Mouse (Mus musculus): Measurements from ENCODE around the gene Stk32c. TPM values are rescaled to one million over a fixed set of nuclear protein-coding genes. Genes with fewer than 3 reads are reported as not detected.

The Stk32c gene
- total RNA-seq, 1 experiment from 2014 or later: 8.6 TPM

GRCm38 (mm10) chr7:139107908-139108650, 105.0 kb downstream of the Stk32c start:
- ATAC-seq (replicated peaks; ENCODE audit: insufficient number of reproducible peaks, low FRiP score, low TSS enrichment, poor library complexity, severe bottlenecking): no peak

- ATAC-seq (replicated peaks; ENCODE audit: insufficient number of reproducible peaks, low FRiP score, low TSS enrichment, poor library complexity, severe bottlenecking): no peak
These were observed 107.4 kb downstream of the Stk32c start for GRCm38 (mm10) chr7:139105705-139106104.

- ATAC-seq (replicated peaks; ENCODE audit: insufficient number of reproducible peaks, low FRiP score, low TSS enrichment, poor library complexity, severe bottlenecking): no peak
These were observed 108.0 kb downstream of the Stk32c start for GRCm38 (mm10) chr7:139105076-139105475.

GRCm38 (mm10) chr7:139103960-139104381, 109.1 kb downstream of the Stk32c start:
- no peak for ATAC-seq (replicated peaks; ENCODE audit: insufficient number of reproducible peaks, low FRiP score, low TSS enrichment, poor library complexity, severe bottlenecking)

GRCm38 (mm10) chr7:139101826-139102225, 111.3 kb downstream of the Stk32c start:
- no peak for ATAC-seq (replicated peaks; ENCODE audit: insufficient number of reproducible peaks, low FRiP score, low TSS enrichment, poor library complexity, severe bottlenecking)

GRCm38 (mm10) chr7:139101286-139101804, 111.8 kb downstream of the Stk32c start:
- no peak for ATAC-seq (replicated peaks; ENCODE audit: insufficient number of reproducible peaks, low FRiP score, low TSS enrichment, poor library complexity, severe bottlenecking)

- no peak for ATAC-seq (replicated peaks; ENCODE audit: insufficient number of reproducible peaks, low FRiP score, low TSS enrichment, poor library complexity, severe bottlenecking)
These were observed 112.5 kb downstream of the Stk32c start for GRCm38 (mm10) chr7:139100531-139101095.

- no peak for ATAC-seq (replicated peaks; ENCODE audit: insufficient number of reproducible peaks, low FRiP score, low TSS enrichment, poor library complexity, severe bottlenecking)
These were observed 116.7 kb downstream of the Stk32c start for GRCm38 (mm10) chr7:139096399-139096798.

- ATAC-seq (replicated peaks; ENCODE audit: insufficient number of reproducible peaks, low FRiP score, low TSS enrichment, poor library complexity, severe bottlenecking): no peak
These were observed 117.8 kb downstream of the Stk32c start for GRCm38 (mm10) chr7:139095282-139095681.

GRCm38 (mm10) chr7:139094761-139095160, 118.3 kb downstream of the Stk32c start:
- ATAC-seq (replicated peaks; ENCODE audit: insufficient number of reproducible peaks, low FRiP score, low TSS enrichment, poor library complexity, severe bottlenecking): no peak

GRCm38 (mm10) chr7:139093781-139094180, 119.3 kb downstream of the Stk32c start:
- no peak for ATAC-seq (replicated peaks; ENCODE audit: insufficient number of reproducible peaks, low FRiP score, low TSS enrichment, poor library complexity, severe bottlenecking)

GRCm38 (mm10) chr7:139093124-139093523, 120.0 kb downstream of the Stk32c start:
- no peak for ATAC-seq (replicated peaks; ENCODE audit: insufficient number of reproducible peaks, low FRiP score, low TSS enrichment, poor library complexity, severe bottlenecking)

GRCm38 (mm10) chr7:139092676-139093075, 120.4 kb downstream of the Stk32c start:
- no peak for ATAC-seq (replicated peaks; ENCODE audit: insufficient number of reproducible peaks, low FRiP score, low TSS enrichment, poor library complexity, severe bottlenecking)

- ATAC-seq (replicated peaks; ENCODE audit: insufficient number of reproducible peaks, low FRiP score, low TSS enrichment, poor library complexity, severe bottlenecking): no peak
These were observed 121.4 kb downstream of the Stk32c start for GRCm38 (mm10) chr7:139091681-139092080.

GRCm38 (mm10) chr7:139089892-139090874, 122.9 kb downstream of the Stk32c start:
- ATAC-seq (replicated peaks; ENCODE audit: insufficient number of reproducible peaks, low FRiP score, low TSS enrichment, poor library complexity, severe bottlenecking): no peak

GRCm38 (mm10) chr7:139087801-139088200, 125.3 kb downstream of the Stk32c start:
- no peak for ATAC-seq (replicated peaks; ENCODE audit: insufficient number of reproducible peaks, low FRiP score, low TSS enrichment, poor library complexity, severe bottlenecking)

- ATAC-seq (replicated peaks; ENCODE audit: insufficient number of reproducible peaks, low FRiP score, low TSS enrichment, poor library complexity, severe bottlenecking): no peak
These were observed 126.6 kb downstream of the Stk32c start for GRCm38 (mm10) chr7:139086195-139087158.

- ATAC-seq (replicated peaks; ENCODE audit: insufficient number of reproducible peaks, low FRiP score, low TSS enrichment, poor library complexity, severe bottlenecking): no peak
These were observed 127.4 kb downstream of the Stk32c start, which contains the start of gene Dpysl4 for GRCm38 (mm10) chr7:139085629-139086194. Dpysl4 (plus strand) TSS chr7:139086001.

Measured in monocyte, adult 5-6 weeks (primary cell).